Mouse (Mus musculus): Measurements from ENCODE around the gene Dnajb3.

DNA sequence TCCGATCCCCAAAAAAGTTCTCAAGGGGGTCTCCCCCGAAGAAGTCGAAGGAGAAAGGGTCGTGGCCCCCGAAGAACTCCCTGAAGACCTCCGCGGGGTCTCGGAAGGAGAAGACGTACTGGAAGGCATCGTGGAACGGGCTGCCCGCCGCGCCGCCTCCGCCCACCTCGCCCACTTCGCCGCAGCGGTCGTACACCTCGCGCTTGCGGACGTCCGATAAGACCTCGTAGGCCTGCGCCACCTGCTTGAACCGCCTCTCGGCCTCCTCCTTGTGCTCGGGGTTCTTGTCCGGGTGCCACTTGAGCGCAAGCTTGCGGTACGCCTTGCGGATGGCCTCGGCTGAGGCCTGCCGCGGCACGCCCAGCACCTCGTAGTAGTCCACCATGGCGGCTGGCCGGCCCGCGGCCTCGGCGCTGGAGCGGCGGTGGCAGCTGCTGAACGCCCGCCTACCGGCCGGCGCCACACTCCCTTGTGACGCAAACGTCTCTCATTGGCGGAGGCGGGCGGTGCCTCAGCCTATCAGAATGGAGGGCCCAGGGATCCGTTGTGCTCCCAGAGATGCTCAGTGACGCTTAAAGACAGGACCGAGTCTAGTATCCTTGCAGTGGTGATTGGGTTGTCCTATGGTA lies at the start of gene Dnajb3:
- TF ChIP-seq CTCF (IDR thresholded peaks at IDR 0.05; ENCODE audit: insufficient read depth, low read length) (no peak), POLR2A (IDR thresholded peaks at IDR 0.05; ENCODE audit: borderline replicate concordance, extremely low read depth, low read depth, low read length) (peak; percentile 14; the same call in 1 of the 2 replicates)

Measured in lung, adult 2 months (tissue).